Mouse (Mus musculus) spleen, postnatal 36 days (tissue): Measurements from ENCODE around the gene Kcnn1.
"Not testable (repeated sequence)": the region's sequence is repeated elsewhere in the genome, so short reads cannot be mapped to it uniquely, and the experiment has no call there.

Source experiments
- DNase-seq, 2 experiments: peaks; one replicate each; pipeline ENCODE4 v3.0.0; 2022; ENCODE audit warnings: low spot score in 2 of 2, mixed read lengths in 1 of 2

The Kcnn1 gene

GRCm38 (mm10) chr8:70843214-70843773, 19.8 kb downstream of the Kcnn1 start:
- DNase-seq, result peak; percentile 53 to 69

DNA sequence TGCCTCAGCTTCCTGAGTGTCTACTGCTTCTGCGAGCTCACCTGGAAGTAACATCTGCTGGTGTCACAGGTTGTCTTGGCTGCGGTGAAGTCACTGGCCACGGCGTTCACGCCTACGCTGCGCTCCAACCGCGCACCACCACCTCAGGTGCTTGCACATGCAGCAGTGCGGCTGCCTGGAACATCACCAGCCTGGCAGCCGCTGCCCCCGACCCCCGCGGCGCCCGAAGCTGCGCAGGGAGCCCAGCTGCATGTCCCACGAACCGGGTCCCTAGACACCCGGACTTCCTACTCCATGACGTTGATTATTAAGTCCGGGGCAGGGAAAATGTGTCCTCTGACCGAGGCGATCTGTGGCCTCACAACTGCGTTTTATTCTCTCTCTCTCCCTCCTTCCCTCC, 20.6 kb downstream of the Kcnn1 start:
- DNase-seq, result no peak

GRCm38 (mm10) chr8:70841147-70842072, 21.6 kb downstream of the Kcnn1 start:
- peak; percentile 78 to 87 for DNase-seq

DNA sequence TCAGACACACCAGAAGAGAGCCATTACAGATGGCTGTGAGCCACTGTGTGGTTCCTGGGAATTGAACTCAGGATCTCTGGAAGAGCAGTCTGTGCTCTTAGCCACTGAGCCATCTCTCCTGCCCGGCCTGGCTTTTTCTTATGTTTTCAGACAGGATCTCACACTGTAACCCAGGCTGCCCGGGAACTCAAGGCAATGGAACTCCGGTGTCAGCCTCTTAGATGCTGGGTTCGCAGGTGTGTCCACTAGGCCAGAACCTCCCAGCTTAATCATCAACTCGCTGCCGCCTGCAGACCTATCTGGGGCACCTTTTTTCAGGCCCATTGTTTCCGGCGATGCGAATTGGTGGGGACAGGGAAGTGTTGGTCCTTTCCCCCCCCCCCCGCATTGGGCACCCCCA, 22.5 kb downstream of the Kcnn1 start:
- DNase-seq, result peak in 1 of 2 experiments; percentile 27

- DNase-seq, result peak; percentile 99 to 100
These were observed 23.4 kb downstream of the Kcnn1 start, which contains the start of gene Arrdc2 for GRCm38 (mm10) chr8:70839408-70840351. Gene Arrdc2 (minus strand): TSS chr8:70839720.

DNA sequence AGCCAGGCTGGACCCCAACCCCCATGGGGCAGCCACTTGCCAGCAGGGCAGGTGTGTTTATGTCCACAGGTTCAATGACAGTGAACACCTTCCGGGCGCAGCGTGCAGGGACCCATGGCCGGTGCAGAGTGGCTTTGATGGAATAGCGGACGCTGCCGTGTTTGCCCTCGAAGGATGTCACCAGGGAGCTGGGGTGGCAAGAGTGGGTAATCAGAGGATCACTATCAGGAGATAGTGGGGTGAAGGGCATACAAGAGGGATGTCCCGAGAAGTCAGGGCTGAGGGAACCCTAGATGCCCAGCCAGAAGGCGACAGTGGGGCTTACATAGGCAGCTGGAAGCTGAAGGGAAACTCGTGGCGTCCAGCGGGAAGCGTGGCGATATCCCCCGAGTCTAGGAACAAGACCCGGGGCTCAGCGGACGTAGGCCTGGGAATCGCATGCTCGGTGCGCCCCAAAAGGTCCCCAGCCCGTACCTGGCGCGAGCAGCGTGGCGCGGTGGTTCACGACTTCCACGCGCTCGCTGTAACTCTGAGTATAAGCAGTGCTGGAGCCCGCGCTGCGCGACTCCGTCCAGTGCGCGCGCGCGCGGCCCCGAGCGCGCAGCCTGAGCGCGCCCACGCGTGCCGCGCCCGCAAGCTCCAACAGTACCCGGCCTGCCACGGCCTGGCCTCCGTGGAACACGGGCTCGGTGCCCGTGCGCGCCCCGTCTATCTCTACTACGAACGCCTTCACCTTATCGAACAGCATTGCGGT, 24.2 kb downstream of the Kcnn1 start:
- DNase-seq, result no peak

GRCm38 (mm10) chr8:70836666-70837065, 26.4 kb downstream of the Kcnn1 start:
- no peak for DNase-seq

DNA sequence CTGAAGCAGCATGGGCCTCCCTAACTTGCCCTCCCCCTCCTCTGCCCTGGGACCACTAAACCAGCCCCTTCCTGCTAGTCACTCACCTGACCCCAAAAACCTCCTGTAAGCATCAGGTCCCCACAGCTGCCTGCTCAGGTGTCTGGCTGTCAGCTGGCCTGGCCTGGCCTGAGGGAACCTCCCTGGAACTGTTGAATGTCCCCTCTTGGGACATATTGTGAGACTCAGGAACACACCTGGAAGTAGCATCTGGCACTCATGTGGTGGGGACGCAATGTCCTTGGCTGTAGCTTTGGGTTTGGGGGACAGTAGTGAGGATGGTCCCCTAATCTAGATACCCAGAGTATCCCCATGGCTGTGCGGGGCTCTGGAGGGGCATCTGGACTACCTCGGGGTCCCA, 29.0 kb downstream of the Kcnn1 start:
- no peak for DNase-seq

DNA sequence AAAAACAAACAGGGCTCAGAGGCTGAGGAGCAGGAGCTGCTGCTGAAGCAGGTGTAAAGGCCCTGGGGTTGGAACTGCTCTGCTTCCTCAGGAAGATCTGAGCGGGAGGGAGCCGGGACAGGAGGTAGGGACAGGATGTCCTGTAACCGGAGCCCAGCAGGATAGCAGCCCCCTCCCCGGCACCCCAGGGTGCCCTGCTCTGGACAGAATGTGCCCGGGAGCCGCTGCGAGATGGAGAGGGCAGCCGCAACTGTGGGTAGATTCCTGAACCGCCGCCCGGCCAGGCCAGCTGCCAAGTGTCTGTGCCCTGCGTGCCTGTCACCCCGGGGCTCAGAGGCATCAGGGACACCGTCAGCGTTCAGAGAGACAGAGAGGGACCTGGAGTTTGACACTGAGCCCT, 29.5 kb downstream of the Kcnn1 start:
- no peak for DNase-seq

GRCm38 (mm10) chr8:70833018-70833482, 30.0 kb downstream of the Kcnn1 start:
- DNase-seq, result peak; percentile 45 to 46

DNA sequence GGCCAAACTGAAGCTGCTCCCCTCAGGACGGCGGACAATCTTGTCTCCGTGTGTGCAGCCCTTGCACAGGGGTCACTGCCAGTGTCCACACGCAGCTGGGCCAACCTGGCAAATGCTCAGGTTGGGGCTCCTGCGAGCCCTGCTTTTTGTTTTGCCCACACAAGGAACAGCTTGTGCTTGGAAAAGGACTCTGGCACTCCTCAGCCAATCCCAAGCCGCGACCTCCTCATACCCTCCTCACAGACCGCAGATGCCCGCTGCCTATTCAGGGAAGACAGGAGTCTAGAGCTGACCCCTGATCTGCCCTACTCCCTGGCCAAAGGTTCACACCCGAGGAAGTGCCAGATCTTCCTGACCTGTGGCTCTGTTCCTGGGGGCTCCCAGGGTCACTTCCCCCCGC, 30.7 kb downstream of the Kcnn1 start:
- no peak for DNase-seq

DNA sequence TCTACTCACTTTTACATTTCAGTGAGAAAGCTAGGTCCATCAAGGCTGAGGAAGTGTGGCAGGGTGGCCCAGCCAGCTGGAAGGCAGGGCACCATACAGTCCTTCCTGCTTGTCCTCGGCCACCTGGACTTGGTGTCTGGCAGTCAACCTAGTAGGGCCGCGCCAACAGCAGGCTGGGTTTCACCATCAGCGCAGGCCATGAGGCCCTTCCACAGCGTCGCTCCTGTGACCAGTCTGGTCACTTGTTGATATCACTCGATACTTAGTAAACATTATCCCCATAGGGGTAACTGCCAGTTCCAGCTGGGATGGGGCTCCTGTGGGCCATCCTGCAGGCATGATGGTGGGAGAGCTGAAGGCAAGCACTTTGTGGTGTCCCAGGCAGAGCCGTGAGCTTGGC, 31.5 kb downstream of the Kcnn1 start:
- no peak for DNase-seq

DNA sequence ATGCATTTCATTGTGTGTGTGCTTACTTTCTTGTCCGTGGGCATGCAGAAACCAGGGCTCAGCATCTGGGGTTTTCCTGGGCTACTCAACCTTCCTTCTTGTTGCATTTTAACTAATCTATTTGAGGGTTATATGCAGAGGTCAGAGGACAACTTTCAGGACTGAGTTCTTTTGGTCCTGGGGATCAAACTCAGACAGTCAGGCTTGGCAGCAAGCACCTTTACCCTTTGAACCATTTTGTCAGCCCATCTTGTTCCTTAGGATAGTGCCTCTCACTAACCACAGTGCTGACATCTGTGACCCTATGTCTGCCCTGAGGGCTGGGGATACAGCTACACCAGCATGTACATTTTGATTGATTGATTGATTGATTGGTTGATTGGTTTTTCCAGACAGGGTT, 35.3 kb downstream of the Kcnn1 start:
- DNase-seq, result no peak

DNA sequence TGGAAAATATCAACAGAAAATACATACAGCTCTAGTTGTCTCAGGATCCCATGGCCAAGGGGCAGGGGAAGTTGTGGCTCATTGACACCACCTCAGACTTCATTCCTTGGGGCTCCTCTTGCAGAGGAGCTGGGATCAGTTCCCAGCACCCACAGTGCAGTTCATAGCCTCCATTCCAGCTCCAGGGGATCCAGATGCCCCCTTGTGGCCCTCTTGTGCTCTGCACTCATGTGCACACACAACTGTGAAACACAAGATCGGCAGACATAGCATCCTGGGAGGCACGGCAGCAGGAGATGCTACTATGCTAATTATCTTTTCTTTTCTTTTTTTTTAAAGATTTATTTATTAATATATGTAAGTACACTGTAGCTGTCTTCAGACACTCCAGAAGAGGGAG, 36.0 kb downstream of the Kcnn1 start:
- no peak for DNase-seq

DNA sequence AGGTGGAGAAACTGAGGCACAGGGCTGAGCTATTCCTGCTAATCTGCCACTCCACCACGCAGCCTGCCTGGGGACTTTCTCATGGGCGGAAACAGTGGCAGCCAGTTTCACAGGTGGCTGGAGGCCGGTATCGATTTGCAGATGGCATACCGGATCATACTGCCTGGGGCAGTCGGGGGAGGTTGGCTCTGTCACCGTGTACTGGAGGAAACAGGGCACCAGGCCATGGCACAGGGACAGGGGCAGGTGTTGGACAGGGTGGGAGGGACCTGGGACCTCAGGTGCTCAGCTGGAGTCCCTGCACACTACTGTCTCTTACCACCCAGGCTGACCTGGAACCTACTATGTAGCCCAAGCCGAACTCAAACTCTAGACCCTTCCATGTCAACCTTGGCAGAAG, 37.2 kb downstream of the Kcnn1 start:
- DNase-seq, result no peak

DNA sequence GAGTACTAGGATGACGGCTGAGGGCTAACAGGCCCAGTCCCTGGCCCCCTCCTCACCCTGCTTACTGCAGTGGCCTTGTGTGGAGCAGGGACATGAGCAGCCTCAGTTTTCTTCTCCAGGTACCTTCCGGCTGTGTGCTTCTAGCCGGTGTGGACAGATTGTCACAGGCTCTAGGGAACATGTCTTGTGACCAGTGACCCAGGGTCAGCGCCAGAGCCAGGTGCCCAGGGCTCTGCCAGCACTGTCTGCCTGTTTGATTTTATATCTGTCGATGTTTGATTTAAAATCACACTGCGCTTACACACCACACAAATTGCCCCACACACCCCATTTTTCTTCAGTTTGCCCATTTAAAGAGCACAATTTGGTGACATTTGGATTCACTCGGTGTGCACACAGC, 39.3 kb downstream of the Kcnn1 start:
- no peak for DNase-seq

- not testable (repeated sequence) for DNase-seq
These were observed 40.5 kb downstream of the Kcnn1 start for GRCm38 (mm10) chr8:70822594-70822993.

GRCm38 (mm10) chr8:70821992-70822391, 41.1 kb downstream of the Kcnn1 start:
- no peak for DNase-seq

- DNase-seq, result peak; percentile 56 to 64
These were observed 41.6 kb downstream of the Kcnn1 start for GRCm38 (mm10) chr8:70821399-70821962.

DNA sequence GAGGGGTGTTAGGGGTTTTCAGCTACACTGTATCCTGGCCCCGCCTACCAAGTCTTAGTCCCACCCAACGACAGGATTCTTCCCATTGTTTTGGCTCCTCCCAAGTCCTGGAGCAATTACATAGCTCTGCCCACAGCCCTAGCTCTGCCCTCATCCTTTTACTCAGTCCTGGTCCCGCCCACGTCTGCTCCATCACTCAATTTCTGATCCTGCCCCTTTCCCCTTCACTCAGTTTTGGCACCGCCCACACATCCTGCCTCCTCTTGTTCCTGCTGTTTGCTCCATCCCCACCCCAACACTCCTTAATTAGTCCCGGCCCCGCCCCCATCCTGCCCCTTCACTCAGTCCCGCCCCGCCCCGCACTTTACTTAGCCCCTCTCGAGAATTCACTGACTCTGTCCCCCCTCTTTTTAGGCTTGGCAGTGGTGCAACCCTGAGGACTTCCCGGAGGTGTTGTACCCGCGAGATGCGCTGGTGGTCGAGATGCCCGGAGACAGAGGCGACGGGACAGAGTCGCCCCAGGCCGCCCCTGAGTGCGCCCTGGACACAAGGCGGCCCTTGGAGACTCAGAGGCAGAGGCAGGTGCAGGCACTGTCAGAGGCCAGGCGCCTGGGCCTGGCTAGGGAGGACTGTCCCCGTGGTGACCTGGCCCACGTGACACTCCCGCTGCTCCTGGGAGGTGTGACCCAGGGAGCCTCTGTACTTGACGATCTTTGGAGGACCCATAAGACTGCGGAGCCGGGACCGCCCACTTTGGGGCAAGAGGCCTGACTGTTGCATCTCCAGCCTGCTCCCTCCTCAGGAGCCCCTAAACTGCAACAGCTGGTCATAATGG, 42.7 kb downstream of the Kcnn1 start:
- DNase-seq, result no peak
